Mouse (Mus musculus) liver, embryonic 15.5 days (tissue): ENCODE data around the gene Lpcat2. TPM values are rescaled to one million over a fixed set of nuclear protein-coding genes. Genes with fewer than 3 reads are reported as not detected.

ENCODE experiments used
- ATAC-seq: fragments of 200-750 bp; cut with Nextera tagmentation; 2 replicates; pipeline ENCODE4 v1.8.0; 2017; ENCODE audit warnings: moderate number of reproducible peaks, mild to moderate bottlenecking, moderate library complexity; ENCODE audit not compliant: insufficient read depth
- H3K27ac ChIP-seq: fragments of 300-500 bp; sonication (generic); replicated peaks from 2 replicates; pipeline ENCODE4 v1.5.1; 2015; ENCODE audit warnings: mild to moderate bottlenecking, inconsistent platforms
- H3K27me3 ChIP-seq: fragments of 300-500 bp; sonication (generic); 2 replicates; pipeline ENCODE4 v1.6.1; 2015; ENCODE audit warnings: mild to moderate bottlenecking, inconsistent platforms
- H3K36me3 ChIP-seq: fragments of 300-500 bp; sonication (generic); replicated peaks from 2 replicates; pipeline ENCODE4 v1.6.1; 2015; ENCODE audit warnings: moderate library complexity, mild to moderate bottlenecking, inconsistent platforms
- H3K4me1 ChIP-seq: fragments of 300-500 bp; sonication (generic); replicated peaks from 2 replicates; pipeline ENCODE4 v1.6.1; 2015; ENCODE audit warnings: inconsistent platforms
- H3K4me2 ChIP-seq: fragments of 300-500 bp; sonication (generic); 2 replicates; pipeline ENCODE4 v1.6.1; 2015; ENCODE audit warnings: moderate library complexity, mild to moderate bottlenecking, inconsistent platforms
- H3K4me3 ChIP-seq: fragments of 300-500 bp; sonication (generic); replicated peaks from 2 replicates; pipeline ENCODE4 v1.5.1; 2015; ENCODE audit warnings: mild to moderate bottlenecking, inconsistent platforms
- H3K9ac ChIP-seq: fragments of 300-500 bp; sonication (generic); 2 replicates; pipeline ENCODE4 v1.6.1; 2015; ENCODE audit warnings: moderate library complexity, mild to moderate bottlenecking, inconsistent platforms
- H3K9me3 ChIP-seq: fragments of 300-500 bp; sonication (generic); replicated peaks from 2 replicates; pipeline ENCODE4 v1.6.1; 2016; ENCODE audit warnings: inconsistent platforms
- WGBS: fragments of 180-500 bp; shearing (Covaris S2); methylation state at CpG from one replicate; pipeline ENCODE4 v1.1.7; 2015; ENCODE audit warnings: mixed read lengths; ENCODE audit not compliant: insufficient replicate concordance; 5-methylcytosine and 5-hydroxymethylcytosine counted together
- polyA plus RNA-seq: library from polyadenylated mRNA; unstranded; fragments of >200 nt; fragmentation: Nextera tagmentation; extraction: Ambion mirVana; gene quantifications from 2 replicates; pipeline ENCODE4 v1.2.1, GENCODE M21; 2015

Gene Lpcat2
- polyA plus RNA-seq, 1 experiment from 2014 or later = 4.5 TPM

DNA sequence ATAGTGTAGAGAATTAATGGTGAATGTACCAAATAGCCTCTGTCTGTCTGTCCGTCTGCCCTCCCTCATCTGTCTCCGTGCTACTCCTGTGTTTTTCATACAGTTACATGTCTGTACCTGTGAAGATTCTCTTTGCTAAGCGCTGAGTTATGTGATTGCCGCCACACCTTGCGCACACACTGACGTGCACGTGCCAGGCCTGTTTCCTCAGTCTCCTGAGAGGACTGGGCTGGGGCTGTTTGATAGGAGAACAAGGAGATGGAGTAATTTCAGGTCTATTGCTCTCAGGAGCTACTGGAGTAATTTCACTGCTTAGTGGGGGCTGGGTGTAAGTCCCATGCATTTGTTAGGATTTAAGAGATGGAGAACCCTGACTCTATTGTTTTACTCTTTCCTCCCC is 39.9 kb downstream of the Lpcat2 start:
- ATAC-seq = no peak
- Histone ChIP-seq H3K9ac (no peak overlapping the region), H3K27me3 (no peaks in the 10 kb centered on the region), H3K9me3 (no peaks in the 10 kb centered on the region), H3K36me3 (no peaks in the 10 kb centered on the region), H3K4me1 (no peaks in the 10 kb centered on the region), H3K4me3 (no peak overlapping the region), H3K4me2 (no peak overlapping the region), H3K27ac (no peak overlapping the region)
- 71% methylated on average over 7 of the region's 7 CpGs for WGBS

DNA sequence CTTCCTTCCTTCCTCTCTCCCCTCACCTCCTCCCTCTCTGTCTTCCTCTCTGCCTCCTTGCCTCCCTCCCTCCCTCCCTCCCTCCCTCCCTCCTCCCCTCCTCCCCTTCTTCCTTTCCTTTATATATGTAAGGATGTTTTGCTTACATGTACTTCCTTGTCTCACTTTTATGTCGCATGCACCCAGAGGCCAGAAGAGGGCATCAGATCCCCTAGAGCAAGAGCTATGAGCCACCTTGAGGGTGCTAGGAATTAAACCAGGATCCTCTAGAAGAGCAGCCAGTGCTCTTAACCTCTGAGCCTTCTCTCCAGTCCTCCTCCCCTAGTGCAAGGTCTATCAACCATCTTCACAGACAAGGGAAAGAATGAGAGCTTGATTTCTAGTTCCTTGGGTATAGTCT is 40.9 kb downstream of the Lpcat2 start:
- H3K9ac ChIP-seq = no peak overlapping the region
- WGBS = 52% methylated on average over 1 of the region's 1 CpGs
- ATAC-seq = no peak

GRCm38 (mm10) chr8:92896611-92897010 is 41.5 kb downstream of the Lpcat2 start:
- no peak for ATAC-seq
- Histone ChIP-seq H3K4me3 (no peak overlapping the region), H3K9me3 (no peaks in the 10 kb centered on the region), H3K27ac (no peak overlapping the region), H3K4me1 (no peaks in the 10 kb centered on the region), H3K27me3 (no peaks in the 10 kb centered on the region), H3K4me2 (no peak overlapping the region), H3K36me3 (no peaks in the 10 kb centered on the region), H3K9ac (no peak overlapping the region)
- WGBS = 56% methylated on average over 5 of the region's 5 CpGs

More for the DNA sequence above, 40.9 kb downstream of the Lpcat2 start:
- Histone ChIP-seq H3K27me3 (no peaks in the 10 kb centered on the region), H3K4me1 (no peaks in the 10 kb centered on the region), H3K4me3 (no peak overlapping the region), H3K27ac (no peak overlapping the region), H3K9me3 (no peaks in the 10 kb centered on the region), H3K4me2 (no peak overlapping the region), H3K36me3 (no peaks in the 10 kb centered on the region)

DNA sequence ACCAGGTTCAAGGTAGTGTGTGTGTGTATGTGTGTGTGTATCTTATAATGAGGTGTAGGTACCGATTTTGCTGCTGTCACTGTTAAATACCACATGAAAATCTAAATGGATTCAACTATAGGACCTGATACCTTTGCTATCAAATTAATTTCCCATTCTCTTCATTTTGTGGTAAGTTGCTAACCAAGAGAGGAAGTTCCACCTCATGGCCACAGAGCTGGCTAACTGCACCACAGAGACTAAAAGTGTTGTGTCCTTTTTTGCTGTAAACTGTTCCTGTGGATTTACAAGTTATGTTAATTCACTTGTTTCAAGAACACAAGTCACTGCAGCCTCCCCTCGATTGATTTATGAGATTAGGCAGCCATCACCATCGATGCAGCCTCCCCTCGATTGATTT is 42.7 kb downstream of the Lpcat2 start:
- H3K36me3 ChIP-seq = no peaks in the 10 kb centered on the region
- no peaks in the 10 kb centered on the region for H3K4me1 ChIP-seq
- no peaks in the 10 kb centered on the region for H3K27me3 ChIP-seq
- no peak overlapping the region for H3K9ac ChIP-seq
- no peaks in the 10 kb centered on the region for H3K9me3 ChIP-seq
- no peak overlapping the region for H3K4me2 ChIP-seq
- H3K4me3 ChIP-seq = no peak overlapping the region
- no peak for ATAC-seq
- no peak overlapping the region for H3K27ac ChIP-seq
- WGBS = 51% methylated on average over 4 of the region's 4 CpGs

GRCm38 (mm10) chr8:92899590-92899989 is 44.5 kb downstream of the Lpcat2 start:
- 68% methylated on average over 9 of the region's 9 CpGs for WGBS
- no peaks in the 10 kb centered on the region for H3K27me3 ChIP-seq
- no peak for ATAC-seq
- H3K9me3 ChIP-seq = no peaks in the 10 kb centered on the region
- no peak overlapping the region for H3K27ac ChIP-seq
- H3K9ac ChIP-seq = no peak overlapping the region
- no peak overlapping the region for H3K4me3 ChIP-seq
- no peaks in the 10 kb centered on the region for H3K36me3 ChIP-seq
- H3K4me1 ChIP-seq = no peaks in the 10 kb centered on the region
- no peak overlapping the region for H3K4me2 ChIP-seq

DNA sequence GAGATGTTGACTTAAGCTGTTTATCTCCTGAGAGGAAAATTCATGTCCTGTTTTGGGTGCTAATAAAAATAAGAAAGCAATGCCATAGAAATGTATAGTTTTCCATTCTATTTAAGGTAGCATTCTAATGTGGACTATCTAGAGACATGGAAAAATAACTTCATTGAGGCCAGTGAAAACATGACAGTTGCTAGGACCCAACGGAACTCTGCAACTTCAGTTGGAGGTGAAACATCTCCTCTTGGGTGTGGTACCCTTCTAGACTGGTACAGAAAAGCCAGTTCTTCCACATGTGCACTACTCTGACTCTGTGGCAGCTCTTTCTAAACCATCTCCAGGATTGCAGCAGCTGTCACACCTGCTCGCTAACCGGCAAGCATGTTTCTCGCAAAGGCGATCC is 46.0 kb downstream of the Lpcat2 start, which contains the start of gene Capns2:
Gene Capns2, plus strand, starts transcription at position 301 of the 400 bp plus-strand sequence.
- H3K4me1 ChIP-seq = no peaks in the 10 kb centered on the region
- no peak within 1 kb of the TSS for H3K4me3 ChIP-seq
- no peaks in the 10 kb centered on the region for H3K27me3 ChIP-seq
- ATAC-seq = no peak
- H3K27ac ChIP-seq = no peak within 1 kb of the TSS
- no peaks in the 10 kb centered on the region for H3K9me3 ChIP-seq
- no peak within 1 kb of the TSS for H3K9ac ChIP-seq
- no peaks in the 10 kb centered on the region for H3K36me3 ChIP-seq
- 79% methylated on average over 5 of the region's 5 CpGs for WGBS
- no peak within 1 kb of the TSS for H3K4me2 ChIP-seq

DNA sequence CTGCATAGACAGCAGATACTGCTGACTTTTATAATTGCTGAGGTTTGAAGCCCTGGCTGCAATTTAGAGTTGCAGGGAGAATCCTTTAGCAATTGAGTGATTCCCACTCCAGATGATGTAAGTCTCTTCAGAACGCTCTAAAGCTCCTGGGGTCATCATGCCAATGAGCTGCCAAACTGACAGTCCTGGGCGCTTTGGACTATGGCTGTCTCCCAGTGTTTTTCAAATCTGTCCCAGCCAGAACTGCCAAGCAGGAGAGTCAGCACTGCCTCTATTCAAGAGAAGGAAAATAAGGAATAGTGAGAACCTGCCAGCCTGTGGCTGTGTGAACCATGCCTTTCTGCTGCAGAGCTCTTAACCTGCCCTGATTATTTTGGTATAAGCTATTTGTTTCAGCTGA is 47.8 kb downstream of the Lpcat2 start:
- WGBS = 68% methylated on average over 2 of the region's 2 CpGs
- no peak for ATAC-seq
- no peak overlapping the region for H3K4me3 ChIP-seq

GRCm38 (mm10) chr8:92903488-92904135 is 48.5 kb downstream of the Lpcat2 start:
- H3K4me3 ChIP-seq = no peak overlapping the region
- no peaks in the 10 kb centered on the region for H3K27me3 ChIP-seq
- no peaks in the 10 kb centered on the region for H3K9me3 ChIP-seq
- H3K4me1 ChIP-seq = no peaks in the 10 kb centered on the region
- no peaks in the 10 kb centered on the region for H3K36me3 ChIP-seq
- no peak for ATAC-seq
- H3K9ac ChIP-seq = no peak overlapping the region
- WGBS = 73% methylated on average over 11 of the region's 11 CpGs
- H3K27ac ChIP-seq = no peak overlapping the region
- H3K4me2 ChIP-seq = no peak overlapping the region

More for the DNA sequence above, 47.8 kb downstream of the Lpcat2 start:
- no peaks in the 10 kb centered on the region for H3K36me3 ChIP-seq
- no peaks in the 10 kb centered on the region for H3K27me3 ChIP-seq
- no peak overlapping the region for H3K4me2 ChIP-seq
- no peaks in the 10 kb centered on the region for H3K9me3 ChIP-seq
- no peaks in the 10 kb centered on the region for H3K4me1 ChIP-seq
- H3K27ac ChIP-seq = no peak overlapping the region
- no peak overlapping the region for H3K9ac ChIP-seq

DNA sequence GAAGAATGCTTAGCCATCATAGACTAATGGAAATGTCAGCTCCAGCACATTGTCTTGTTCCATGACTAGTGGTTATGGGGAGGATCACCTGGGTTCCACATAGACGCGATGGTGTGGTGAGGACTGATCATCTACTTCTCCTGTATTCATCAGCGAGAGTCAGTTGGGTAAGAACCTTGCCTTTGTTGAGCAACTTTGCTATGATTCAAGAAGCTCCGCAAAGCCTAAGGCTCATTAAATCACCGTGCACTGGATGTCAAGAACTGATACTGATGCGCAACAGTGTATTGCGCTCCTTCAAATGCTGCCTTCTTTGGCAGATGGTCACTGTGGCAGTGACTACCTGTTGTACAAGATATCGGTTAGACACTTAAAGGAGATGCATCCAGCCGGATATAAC is 51.4 kb downstream of the Lpcat2 start:
- no peak overlapping the region for H3K4me3 ChIP-seq
- WGBS = 75% methylated on average over 9 of the region's 9 CpGs
- H3K36me3 ChIP-seq = no peaks in the 10 kb centered on the region
- H3K4me2 ChIP-seq = no peak overlapping the region
- H3K9ac ChIP-seq = no peak overlapping the region
- H3K4me1 ChIP-seq = no peaks in the 10 kb centered on the region
- ATAC-seq = no peak
- no peak overlapping the region for H3K27ac ChIP-seq
- no peaks in the 10 kb centered on the region for H3K9me3 ChIP-seq
- no peaks in the 10 kb centered on the region for H3K27me3 ChIP-seq

DNA sequence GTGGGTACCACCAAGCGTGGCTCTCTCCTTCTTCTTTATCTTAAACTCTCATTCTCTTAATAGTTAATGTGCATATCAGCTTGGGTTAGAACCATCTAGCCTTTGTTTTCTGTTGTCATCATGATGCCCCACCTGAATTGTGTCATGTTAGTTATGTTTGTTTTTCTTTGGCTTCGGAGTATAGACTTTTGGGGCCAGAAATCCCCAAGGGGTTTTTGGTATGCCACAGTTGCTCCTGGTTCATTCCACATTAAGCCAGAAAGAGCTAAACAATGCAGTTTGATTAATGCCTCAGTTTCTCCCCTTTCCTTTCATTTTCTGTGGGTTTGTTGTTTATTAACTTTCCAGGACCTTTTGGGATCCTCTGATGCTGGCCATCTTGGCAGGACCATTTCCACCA is 53.3 kb downstream of the Lpcat2 start:
- Histone ChIP-seq H3K9me3 (no peaks in the 10 kb centered on the region), H3K27me3 (no peaks in the 10 kb centered on the region), H3K9ac (no peak overlapping the region), H3K27ac (no peak overlapping the region), H3K4me3 (no peak overlapping the region), H3K4me1 (no peaks in the 10 kb centered on the region), H3K36me3 (no peaks in the 10 kb centered on the region), H3K4me2 (no peak overlapping the region)
- WGBS = 58% methylated on average over 2 of the region's 2 CpGs
- ATAC-seq = no peak

GRCm38 (mm10) chr8:92911477-92911876 is 56.3 kb downstream of the Lpcat2 start:
- no peak for ATAC-seq
- Histone ChIP-seq H3K9me3 (no peaks in the 10 kb centered on the region), H3K9ac (no peak overlapping the region), H3K4me3 (no peak overlapping the region), H3K27ac (no peak overlapping the region), H3K4me1 (no peaks in the 10 kb centered on the region), H3K27me3 (no peaks in the 10 kb centered on the region), H3K4me2 (no peak overlapping the region), H3K36me3 (no peaks in the 10 kb centered on the region)
- WGBS = 55% methylated on average over 3 of the region's 3 CpGs

DNA sequence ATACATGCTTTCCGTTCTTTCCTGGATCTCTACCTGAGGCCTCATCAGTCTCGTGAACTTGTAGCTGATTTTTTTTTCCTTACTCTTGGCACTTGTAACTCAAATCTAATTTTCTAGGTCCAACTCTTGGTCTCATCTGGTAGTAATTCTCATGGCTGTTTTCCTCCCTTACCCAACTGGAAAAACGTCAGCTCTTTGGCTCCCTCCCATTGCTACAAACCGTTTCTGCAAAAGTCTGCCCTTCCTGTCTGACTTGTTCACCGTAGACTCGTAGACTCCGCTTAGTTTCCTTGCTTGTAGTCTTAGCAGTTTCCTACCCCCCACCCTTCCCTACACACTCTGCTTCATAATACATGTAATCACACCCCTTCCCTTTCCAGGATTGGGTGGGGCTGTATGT is 58.3 kb downstream of the Lpcat2 start:
- no peaks in the 10 kb centered on the region for H3K4me1 ChIP-seq
- ATAC-seq = no peak
- H3K27ac ChIP-seq = no peak overlapping the region
- H3K27me3 ChIP-seq = no peaks in the 10 kb centered on the region
- no peak overlapping the region for H3K4me3 ChIP-seq
- no peak overlapping the region for H3K4me2 ChIP-seq
- H3K9ac ChIP-seq = no peak overlapping the region
- 76% methylated on average over 7 of the region's 7 CpGs for WGBS
- no peaks in the 10 kb centered on the region for H3K9me3 ChIP-seq
- H3K36me3 ChIP-seq = no peaks in the 10 kb centered on the region
